ENCODE assay signal across 8 mouse cellular contexts in genomic region chr8:95634063-95634340, GRCm38 (mm10). TPM values are rescaled to one million over a fixed set of nuclear protein-coding genes. Genes with fewer than 3 reads are reported as not detected.
A peak's percentile ranks its signal among the peaks of the same experiment; 100 is the strongest.
DNase-seq lines count a peak whose midpoint lies in the region; ATAC-seq lines count a peak whose summit lies in the region.

No protein-coding gene starts in this region.

- H3K4me1 ChIP-seq in kidney, embryonic 16.5 days (ENCODE audit: insufficient read depth, low read length), result peaks cover 9% of the 10 kb centered on the region
- peaks cover 12% of the 10 kb centered on the region for H3K4me1 ChIP-seq in hindbrain, embryonic 10.5 days (replicated peaks)
- H3K4me1 ChIP-seq in midbrain, embryonic 12.5 days, result peaks cover 10% of the 10 kb centered on the region

- H3K36me3 ChIP-seq in kidney, embryonic 16.5 days (ENCODE audit: insufficient read depth, low read length), result no peaks in the 10 kb centered on the region
- H3K36me3 ChIP-seq in hindbrain, embryonic 10.5 days, result peaks cover 17% of the 10 kb centered on the region
- no peaks in the 10 kb centered on the region for H3K36me3 ChIP-seq in midbrain, embryonic 12.5 days

- 0 out of 2 replicates have a peak, but pooled peaks have one; percentile 18 for ATAC-seq in kidney, embryonic 16.5 days (ENCODE audit: low FRiP score, low TSS enrichment)
- no peak for ATAC-seq in midbrain, embryonic 12.5 days (ENCODE audit: low FRiP score, low read depth)
- no peak for ATAC-seq in monocyte, adult 5-6 weeks (replicated peaks; ENCODE audit: insufficient number of reproducible peaks, low FRiP score, low TSS enrichment, poor library complexity, severe bottlenecking)
- no peak for ATAC-seq in inflammation-experienced regulatory T-cells, adult 6 months

- no peak for DNase-seq in kidney, adult 9 months
- peak; percentile 17 for DNase-seq in adipocyte (ENCODE audit: low spot score)
- DNase-seq in hindbrain, embryonic 10.5 days (ENCODE audit: low spot score), result no peak
- no peak for DNase-seq in layer of hippocampus, adult 9-10 months (ENCODE audit: low spot score)

- H3K4me3 ChIP-seq in kidney, embryonic 16.5 days (ENCODE audit: low read length), result peak overlapping the region; percentile 79
- H3K4me3 ChIP-seq in hindbrain, embryonic 10.5 days, result peak overlapping the region; percentile 91
- peak overlapping the region; percentile 88 for H3K4me3 ChIP-seq in midbrain, embryonic 12.5 days

- H3K27me3 ChIP-seq in kidney, embryonic 16.5 days (ENCODE audit: insufficient read depth, low read length), result no peaks in the 10 kb centered on the region
- peaks cover 11% of the 10 kb centered on the region; the same call in 1 of the 2 replicates for H3K27me3 ChIP-seq in hindbrain, embryonic 10.5 days (ENCODE audit: insufficient read depth, poor library complexity, severe bottlenecking)
- peaks cover 4% of the 10 kb centered on the region; the same call in 1 of the 2 replicates for H3K27me3 ChIP-seq in midbrain, embryonic 12.5 days

- peak overlapping the region; percentile 90 for H3K4me2 ChIP-seq in kidney, embryonic 16.5 days (replicated peaks; ENCODE audit: low read depth, low read length)
- peak overlapping the region; percentile 84 for H3K4me2 ChIP-seq in midbrain, embryonic 12.5 days (replicated peaks)

- no peak overlapping the region for H3K27ac ChIP-seq in kidney, embryonic 16.5 days (ENCODE audit: low read length)
- H3K27ac ChIP-seq in hindbrain, embryonic 10.5 days, result peak overlapping the region; percentile 88
- H3K27ac ChIP-seq in midbrain, embryonic 12.5 days (replicated peaks), result no peak overlapping the region

- H3K9ac ChIP-seq in kidney, embryonic 16.5 days (replicated peaks; ENCODE audit: low read length), result peak overlapping the region; percentile 80
- peak overlapping the region; percentile 72 for H3K9ac ChIP-seq in midbrain, embryonic 12.5 days (replicated peaks)

- 5% methylated on average over 6 of the region's 6 CpGs for WGBS in kidney, embryonic 16.5 days
- 5% methylated on average over 6 of the region's 6 CpGs for WGBS in hindbrain, embryonic 10.5 days
- WGBS in midbrain, embryonic 12.5 days, result 4% methylated on average over 6 of the region's 6 CpGs

- H3K9me3 ChIP-seq in kidney, embryonic 16.5 days (ENCODE audit: low read length), result no peaks in the 10 kb centered on the region
- no peaks in the 10 kb centered on the region for H3K9me3 ChIP-seq in hindbrain, embryonic 10.5 days
- no peaks in the 10 kb centered on the region for H3K9me3 ChIP-seq in midbrain, embryonic 12.5 days

RNA-seq across cellular contexts. Expression of gene Gins3, which starts 0.7 kb away (rescaled TPM):
- 20.8 and 21.6 TPM in 2 replicates for polyA plus RNA-seq in kidney, embryonic 16.5 days (2015; fragmentation: Nextera tagmentation; extraction: Ambion mirVana)
- 28.0 and 28.9 TPM in 2 replicates for polyA plus RNA-seq in hindbrain, embryonic 10.5 days (2016; fragmentation: Nextera tagmentation; extraction: Ambion mirVana)
- polyA plus RNA-seq in midbrain, embryonic 12.5 days (2016; fragmentation: Nextera tagmentation; extraction: Ambion mirVana), result 20.2 and 21.9 TPM in 2 replicates
- 9.5 to 14.5 TPM (median 10.2 TPM) in 3 replicates for total RNA-seq in monocyte, adult 5-6 weeks (2017)
- polyA plus RNA-seq in inflammation-experienced regulatory T-cells, adult 6 months (2017; shearing (Covaris generic)), result 10 to 100 TPM in 1 of 3 experiments, 1 to 10 TPM in 2; 8.3 to 13.8 (median 9.1) TPM

RNA-seq across cellular contexts. Expression of gene Ndrg4, which starts 42.8 kb away (rescaled TPM):
- 20.1 and 23.7 TPM in 2 replicates for polyA plus RNA-seq in kidney, embryonic 16.5 days (2015; fragmentation: Nextera tagmentation; extraction: Ambion mirVana)
- 27.5 and 51.8 TPM in 2 replicates for polyA plus RNA-seq in hindbrain, embryonic 10.5 days (2016; fragmentation: Nextera tagmentation; extraction: Ambion mirVana)
- 75.2 and 77.7 TPM in 2 replicates for polyA plus RNA-seq in midbrain, embryonic 12.5 days (2016; fragmentation: Nextera tagmentation; extraction: Ambion mirVana)
- total RNA-seq in monocyte, adult 5-6 weeks (2017), result not detected in 3 replicates
- polyA plus RNA-seq in inflammation-experienced regulatory T-cells, adult 6 months (2017; shearing (Covaris generic)), result 1 to 10 TPM; 1.3 to 2.7 (median 1.7) TPM

RNA-seq across cellular contexts. Expression of gene Prss54, which starts 57.9 kb away (rescaled TPM):
- not detected in 2 replicates for polyA plus RNA-seq in kidney, embryonic 16.5 days (2015; fragmentation: Nextera tagmentation; extraction: Ambion mirVana)
- polyA plus RNA-seq in hindbrain, embryonic 10.5 days (2016; fragmentation: Nextera tagmentation; extraction: Ambion mirVana), result not detected in 2 replicates
- not detected in 2 replicates for polyA plus RNA-seq in midbrain, embryonic 12.5 days (2016; fragmentation: Nextera tagmentation; extraction: Ambion mirVana)
- not detected in 3 replicates for total RNA-seq in monocyte, adult 5-6 weeks (2017)
- polyA plus RNA-seq in inflammation-experienced regulatory T-cells, adult 6 months (2017; shearing (Covaris generic)), result not detected
